Mouse (Mus musculus): ENCODE data around the gene Morc4. TPM values are rescaled to one million over a fixed set of nuclear protein-coding genes. Genes with fewer than 3 reads are reported as not detected.

Morc4 gene
- total RNA-seq, 2 experiments from 2014 or later: 0.42 TPM; not detected in 1

DNA sequence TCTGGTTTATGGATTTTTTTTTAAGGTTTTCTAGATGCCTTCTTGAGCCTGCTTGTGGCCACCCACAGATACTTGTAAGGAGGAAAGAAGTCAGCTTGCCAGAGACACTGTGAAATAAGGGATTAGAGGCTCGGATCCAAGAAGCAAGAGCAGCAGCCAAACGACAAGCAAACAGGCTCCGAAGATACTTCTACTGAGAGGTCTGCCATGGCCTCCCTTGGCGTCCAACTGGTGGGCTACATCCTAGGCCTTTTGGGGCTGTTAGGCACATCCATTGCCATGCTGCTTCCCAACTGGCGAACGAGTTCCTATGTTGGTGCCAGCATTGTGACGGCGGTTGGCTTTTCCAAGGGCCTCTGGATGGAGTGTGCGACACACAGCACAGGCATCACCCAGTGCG lies 63.0 kb downstream of the Morc4 start:
- no peak for ATAC-seq (replicated peaks; ENCODE audit: low FRiP score, poor library complexity, severe bottlenecking)

DNA sequence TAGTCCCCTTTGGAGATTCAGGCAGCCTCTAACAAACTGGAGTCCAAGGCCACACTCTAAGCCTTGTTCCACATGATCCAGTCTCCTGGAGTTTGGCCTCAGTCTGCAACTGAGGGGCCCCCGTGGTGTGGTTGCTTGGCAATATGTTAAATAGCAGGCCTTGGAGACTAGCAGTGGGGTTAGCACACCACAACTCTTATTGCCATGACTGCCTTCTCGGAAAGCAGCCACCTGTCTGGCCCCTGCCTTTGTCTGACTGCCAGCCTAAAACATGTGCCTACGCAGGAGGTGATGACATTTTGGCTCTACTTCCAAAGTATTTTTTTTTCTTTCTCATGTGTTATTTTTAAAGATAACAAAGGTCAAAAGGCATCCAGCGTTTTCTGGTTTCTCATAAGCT lies 63.4 kb downstream of the Morc4 start:
- ATAC-seq (replicated peaks; ENCODE audit: low FRiP score, poor library complexity, severe bottlenecking): no peak

DNA sequence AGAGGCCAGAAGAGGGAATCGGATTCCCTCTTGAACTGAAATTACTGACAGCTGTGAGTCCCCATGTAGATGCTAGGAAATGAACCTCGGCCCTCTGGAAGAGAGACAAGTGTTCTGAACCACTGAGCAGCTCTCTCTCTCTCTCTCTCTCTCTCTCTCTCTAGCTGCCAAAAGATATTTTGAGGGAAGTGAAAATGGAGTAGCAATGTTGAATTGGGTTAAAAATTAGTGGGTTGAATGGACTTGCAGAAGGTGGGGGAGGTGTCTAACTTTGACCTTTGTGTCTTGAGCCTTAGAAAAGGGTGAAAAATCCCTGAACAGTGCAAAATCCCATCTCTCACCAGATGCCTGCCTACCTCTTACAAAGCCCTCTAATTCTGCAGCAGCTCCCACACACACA lies 64.1 kb downstream of the Morc4 start:
- ATAC-seq (replicated peaks; ENCODE audit: low FRiP score, poor library complexity, severe bottlenecking): no peak

DNA sequence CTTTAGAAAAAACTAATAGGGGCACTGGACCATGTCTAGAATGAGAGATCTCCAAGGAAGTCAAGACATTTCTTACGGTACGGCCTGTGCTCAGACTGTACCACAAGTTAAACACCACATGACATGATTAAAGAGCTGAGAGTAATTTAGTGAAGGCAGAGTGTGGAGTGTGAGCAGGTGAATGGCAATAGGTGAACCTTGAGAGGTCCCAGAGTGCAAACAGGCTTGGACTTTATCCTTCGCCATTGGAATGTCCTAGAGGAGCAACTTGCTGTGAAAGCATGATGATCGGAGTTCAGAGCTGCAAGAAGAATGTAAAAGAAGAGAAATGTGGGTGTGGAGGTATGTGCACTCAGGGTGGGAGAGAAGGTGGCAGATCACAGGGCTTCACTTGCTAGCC lies 65.6 kb downstream of the Morc4 start:
- ATAC-seq (replicated peaks; ENCODE audit: low FRiP score, poor library complexity, severe bottlenecking): no peak

DNA sequence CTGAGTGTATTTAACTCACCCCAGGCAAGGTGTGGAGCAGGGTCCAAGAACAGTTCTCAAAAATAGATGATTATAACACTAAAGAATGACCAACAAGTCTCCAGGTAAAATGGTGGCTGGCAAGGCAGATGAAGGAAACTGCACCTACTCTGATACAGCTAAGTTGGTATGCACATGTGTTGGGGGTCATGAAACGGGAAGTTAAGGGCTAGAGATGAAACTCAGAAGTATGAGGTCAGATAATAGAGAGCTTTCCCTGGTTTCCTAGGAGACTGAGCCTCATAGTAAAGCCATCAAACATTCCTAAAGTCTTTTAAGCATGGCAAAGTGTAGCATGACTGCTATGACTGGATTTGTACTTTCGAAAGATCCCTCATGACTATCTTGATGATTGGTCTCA lies 68.4 kb downstream of the Morc4 start:
- no peak for ATAC-seq (replicated peaks; ENCODE audit: low FRiP score, poor library complexity, severe bottlenecking)

DNA sequence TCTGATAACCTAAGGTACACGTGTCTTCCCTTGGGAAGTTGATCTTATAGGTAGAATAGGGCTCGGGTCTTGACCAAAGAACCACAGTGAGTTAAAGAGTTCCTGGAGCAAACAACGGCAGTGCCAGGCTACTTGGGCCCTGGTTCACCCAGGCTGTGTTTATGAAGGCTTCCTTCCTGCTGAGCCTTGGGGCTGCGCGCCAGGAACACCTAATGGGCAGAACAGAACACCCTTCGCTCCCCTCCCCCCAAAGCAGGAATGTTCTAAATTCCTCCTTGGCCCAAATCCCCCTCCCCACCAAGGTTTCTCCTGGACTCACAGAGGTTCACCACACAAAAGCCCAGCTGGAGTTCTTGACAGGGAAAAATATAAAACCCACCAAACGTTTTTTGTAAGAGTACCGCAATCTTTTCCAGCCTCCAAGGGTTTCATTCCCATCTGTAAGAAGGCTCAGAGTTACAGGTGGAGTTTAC lies 71.0 kb downstream of the Morc4 start, which contains the start of gene Cldn2:
Gene Cldn2 (plus strand): TSS at position 423 of the 473 bp plus-strand sequence.
- ATAC-seq (replicated peaks; ENCODE audit: low FRiP score, poor library complexity, severe bottlenecking): no peak

DNA sequence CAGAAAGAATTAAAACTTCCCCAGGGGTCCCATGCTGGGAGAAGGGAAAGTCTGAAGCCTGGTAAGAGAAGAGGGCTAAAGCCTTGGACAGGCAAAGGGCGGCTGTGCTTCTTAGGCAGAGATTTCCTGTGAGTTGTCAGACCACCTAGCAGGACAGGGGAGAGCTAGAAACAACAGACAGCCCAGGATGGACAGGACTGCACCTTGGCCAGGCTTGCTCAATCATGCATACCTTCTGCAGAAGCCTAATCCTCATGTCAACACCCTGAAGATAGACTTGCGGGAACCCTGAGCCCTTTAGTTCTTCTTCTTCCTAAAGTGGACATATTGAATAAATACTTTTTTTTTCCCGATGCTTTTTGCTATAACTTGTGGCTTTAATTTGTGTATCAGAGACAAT lies 71.5 kb downstream of the Morc4 start:
- ATAC-seq (replicated peaks; ENCODE audit: low FRiP score, poor library complexity, severe bottlenecking): no peak

DNA sequence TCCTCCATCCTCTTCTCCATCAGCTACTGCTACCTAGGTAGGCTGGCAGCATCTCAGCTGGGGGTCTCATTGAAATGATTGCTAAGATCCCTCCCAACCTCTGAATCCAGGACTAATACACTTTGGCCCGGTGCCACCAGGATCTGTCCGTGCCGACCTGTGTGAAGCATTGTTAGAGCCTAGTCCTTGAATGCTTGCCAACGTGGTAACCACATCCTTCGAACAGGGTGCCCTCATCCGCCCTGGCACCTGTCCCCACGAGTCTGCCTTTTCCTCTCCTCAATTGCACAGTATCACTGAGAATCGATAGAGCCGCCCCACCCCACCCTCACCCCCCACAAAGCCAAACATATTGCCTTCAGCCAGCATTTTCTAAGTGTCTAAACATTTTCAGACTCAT lies 73.6 kb downstream of the Morc4 start:
- no peak for ATAC-seq (replicated peaks; ENCODE audit: low FRiP score, poor library complexity, severe bottlenecking)

DNA sequence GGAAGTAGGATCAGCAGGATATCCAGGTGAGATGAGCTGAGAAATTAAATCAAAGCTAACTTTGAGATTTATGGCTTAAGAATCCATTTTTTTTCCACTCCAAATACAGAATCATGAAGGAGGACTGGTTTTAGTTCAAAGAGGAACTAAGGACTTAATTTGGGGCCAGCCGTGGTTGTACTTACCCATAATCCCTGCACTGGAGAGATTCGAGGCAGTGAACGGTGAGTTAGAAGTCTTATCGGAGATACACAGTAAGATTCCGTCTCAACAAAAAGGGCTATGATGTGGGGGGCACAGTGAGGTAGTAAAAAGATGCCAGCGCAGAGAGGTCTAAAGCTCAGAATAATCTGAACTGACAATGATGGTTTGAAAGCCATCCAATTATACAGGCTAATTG lies 75.4 kb downstream of the Morc4 start:
- no peak for ATAC-seq (replicated peaks; ENCODE audit: low FRiP score, poor library complexity, severe bottlenecking)

DNA sequence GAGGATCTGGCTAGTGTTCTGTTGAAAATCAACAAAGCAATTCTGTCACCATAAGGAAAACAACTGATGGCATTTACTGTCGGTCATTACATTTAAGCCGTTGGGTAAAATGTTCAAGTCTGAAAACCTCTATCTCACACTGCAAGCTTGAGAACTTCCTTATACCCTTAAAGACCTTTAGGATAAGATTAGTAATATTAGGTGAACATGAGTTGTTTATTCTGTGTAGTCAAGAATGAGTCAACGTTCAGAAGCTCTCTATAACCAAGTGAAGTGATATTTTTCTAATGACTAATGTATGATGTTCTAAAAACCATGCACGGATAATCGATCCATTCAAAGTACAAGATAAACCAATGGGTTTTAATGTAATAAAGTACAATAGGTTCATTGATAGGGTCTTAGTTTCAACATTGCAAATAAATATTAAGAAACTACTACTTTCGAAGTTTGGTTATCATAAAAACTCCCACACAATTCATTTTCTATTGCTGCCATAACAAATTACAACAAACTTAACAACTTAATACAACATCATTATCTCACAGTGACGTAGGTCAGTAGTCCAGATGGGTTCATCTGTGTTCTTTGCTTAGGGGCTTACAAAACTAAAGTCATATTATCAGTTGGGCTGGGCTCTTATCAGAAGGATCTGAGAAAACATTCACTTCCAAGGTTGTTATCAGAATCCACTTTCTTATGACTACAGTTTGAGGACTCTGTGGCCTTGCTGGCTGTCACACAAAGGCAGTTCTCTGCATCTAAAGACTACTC lies 77.2 kb downstream of the Morc4 start:
- no peak for ATAC-seq (replicated peaks; ENCODE audit: low FRiP score, poor library complexity, severe bottlenecking)

DNA sequence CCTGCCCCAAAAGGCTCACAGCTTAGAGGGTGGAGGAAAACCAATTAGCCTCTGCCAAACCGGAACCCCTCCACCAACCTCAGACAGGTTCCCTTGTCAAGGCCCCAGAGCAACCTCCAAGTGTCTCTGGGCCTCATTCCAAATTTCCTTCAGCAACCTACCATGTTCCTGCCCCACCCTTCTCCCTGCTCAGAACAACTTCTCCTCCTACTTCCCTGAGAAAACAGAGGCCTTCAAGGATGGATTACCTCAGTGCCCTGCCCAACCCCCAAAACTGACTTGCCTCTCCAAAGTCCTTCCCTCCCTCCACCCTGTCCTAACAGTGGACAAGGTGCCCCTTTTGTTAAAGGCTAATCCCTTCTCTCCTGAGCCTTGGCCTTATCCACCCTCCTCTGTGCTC lies 85.7 kb downstream of the Morc4 start:
- no peak for ATAC-seq (replicated peaks; ENCODE audit: low FRiP score, poor library complexity, severe bottlenecking)

DNA sequence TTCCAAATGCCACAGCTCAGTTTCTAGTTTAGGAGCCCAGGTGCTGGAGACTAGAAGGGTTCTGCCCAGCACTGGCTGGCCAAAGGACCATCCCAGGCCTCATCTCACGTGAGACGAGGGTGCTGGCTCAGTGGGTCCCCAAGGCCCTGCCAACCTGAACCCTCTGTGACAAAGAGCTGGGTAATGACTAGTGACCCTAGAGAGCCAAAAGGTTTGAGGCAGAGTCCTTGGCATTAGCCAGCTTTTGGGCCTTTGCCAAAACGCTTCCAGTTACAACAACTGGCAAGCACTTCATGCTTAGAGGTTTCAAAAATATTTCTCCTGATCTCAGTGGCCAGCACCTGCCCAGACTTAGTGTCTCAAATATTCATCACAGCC lies 88.4 kb downstream of the Morc4 start:
- no peak for ATAC-seq (replicated peaks; ENCODE audit: low FRiP score, poor library complexity, severe bottlenecking)

DNA sequence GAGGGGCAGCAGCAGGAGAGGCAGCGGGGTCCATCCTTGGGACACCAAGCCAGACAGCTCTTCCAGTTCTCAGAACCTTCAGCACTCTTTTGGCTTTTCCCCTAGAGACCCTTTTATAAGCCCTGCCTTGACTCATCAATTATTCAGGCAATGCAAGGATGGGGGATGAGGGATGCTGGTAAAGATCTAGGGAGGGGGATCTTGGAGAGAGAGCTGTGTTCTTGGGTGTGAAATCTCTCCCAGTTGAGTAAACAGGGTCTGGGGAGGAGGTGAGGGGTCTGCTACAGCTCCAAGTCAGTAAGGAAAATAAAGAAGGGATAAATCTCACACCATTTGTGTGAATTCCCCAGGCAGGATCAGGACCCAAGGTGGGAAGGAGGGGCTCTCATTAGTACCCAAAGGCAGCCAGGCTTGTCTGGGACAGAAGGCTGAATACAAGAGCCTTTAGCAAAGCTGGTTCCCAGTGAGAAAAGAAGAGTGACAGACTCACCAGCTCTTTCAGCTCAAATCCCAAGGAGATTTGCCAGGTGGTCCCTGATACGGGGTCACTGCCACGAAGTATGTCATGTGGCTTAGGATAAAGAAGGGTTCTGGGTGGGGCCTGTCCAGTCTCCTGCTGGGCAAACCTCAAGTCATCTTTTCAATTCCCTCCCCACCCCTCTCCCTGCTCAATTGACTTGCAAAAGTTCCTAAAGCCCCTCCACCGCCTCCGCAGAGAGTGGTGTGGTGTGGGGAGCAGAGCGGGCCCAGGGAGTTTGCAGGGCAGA lies 89.0 kb downstream of the Morc4 start, which contains the start of gene Ripply1:
Gene Ripply1 (minus strand): TSS at position 76 of the 767 bp plus-strand sequence.
- ATAC-seq (replicated peaks; ENCODE audit: low FRiP score, poor library complexity, severe bottlenecking): no peak

DNA sequence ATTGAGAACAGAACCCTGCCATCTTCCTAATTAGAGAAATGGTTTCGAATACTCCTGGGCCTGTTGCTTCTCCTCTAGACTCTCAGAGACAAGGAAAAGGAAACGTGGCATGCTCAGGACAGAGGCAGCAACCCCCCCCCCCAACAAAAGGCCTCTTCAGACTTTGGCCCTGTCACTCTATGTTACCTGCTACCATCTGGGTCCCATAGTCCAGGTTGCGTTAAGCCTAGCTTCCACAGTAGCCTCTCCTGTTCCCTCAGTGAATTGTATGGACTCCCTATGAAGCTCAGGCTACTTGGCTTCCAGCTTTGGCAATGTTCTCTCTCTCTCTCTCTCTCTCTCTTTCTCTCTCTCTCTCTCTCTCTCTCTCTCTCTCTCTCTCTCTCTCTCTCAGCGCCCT lies 89.9 kb downstream of the Morc4 start:
- no peak for ATAC-seq (replicated peaks; ENCODE audit: low FRiP score, poor library complexity, severe bottlenecking)

DNA sequence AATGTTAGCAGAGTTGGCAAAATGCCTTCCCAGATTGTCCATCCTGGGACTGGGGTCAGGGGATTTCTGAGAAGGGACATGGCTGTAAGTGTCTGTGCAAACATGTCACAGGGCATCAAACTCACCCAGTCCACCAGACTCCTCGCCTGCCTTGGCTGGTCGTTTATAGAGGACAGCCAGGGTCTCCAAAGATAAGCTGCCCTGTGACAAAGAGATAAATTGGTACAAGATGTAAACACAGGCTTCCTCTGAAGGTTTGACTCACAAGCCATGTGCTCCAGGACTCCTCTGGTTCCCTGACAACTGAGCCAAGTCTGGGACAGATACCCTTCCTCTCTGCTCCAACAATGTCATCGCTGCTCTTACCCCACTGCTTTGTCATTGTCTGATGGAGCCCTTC lies 90.5 kb downstream of the Morc4 start:
- ATAC-seq (replicated peaks; ENCODE audit: low FRiP score, poor library complexity, severe bottlenecking): no peak

DNA sequence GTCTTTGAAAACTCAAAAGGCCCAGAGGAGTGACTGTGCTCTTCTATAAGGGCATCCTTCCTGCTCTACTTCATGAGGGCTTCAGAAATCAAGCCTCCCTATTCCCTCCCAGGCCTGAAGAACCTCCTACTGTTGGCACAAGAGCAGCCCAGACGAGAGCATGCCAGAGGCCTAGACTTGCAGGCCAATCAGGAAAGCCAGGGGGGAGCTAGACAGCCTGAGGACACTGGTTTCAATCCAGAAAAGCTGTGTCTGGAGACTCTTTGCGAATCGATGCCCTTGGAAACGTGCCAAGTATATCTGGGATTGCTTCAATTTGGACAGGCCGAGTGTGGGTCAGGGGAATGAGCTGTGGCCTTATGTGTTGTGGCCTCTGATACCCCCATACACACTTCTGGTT lies 92.1 kb downstream of the Morc4 start:
- no peak for ATAC-seq (replicated peaks; ENCODE audit: low FRiP score, poor library complexity, severe bottlenecking)

DNA sequence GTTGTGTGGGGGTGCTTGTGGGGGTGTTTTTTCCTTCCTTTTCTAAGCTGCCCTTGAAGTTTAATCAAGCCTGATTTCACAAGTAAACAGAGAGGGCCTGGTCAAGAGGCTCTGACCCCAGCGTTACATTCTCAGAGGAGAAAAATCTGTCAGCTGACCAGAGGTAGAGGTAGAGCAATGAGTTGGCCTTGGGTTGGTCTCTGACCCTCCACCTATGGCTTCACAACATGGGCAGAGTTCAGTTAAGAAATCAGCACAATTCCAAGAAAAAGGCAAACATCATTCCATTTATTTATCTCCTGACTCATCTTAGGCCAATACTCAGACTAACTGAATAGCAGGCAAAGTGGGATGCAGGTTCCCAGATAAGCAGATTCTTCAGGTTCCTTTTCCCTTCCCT lies 92.6 kb downstream of the Morc4 start:
- ATAC-seq (replicated peaks; ENCODE audit: low FRiP score, poor library complexity, severe bottlenecking): no peak

DNA sequence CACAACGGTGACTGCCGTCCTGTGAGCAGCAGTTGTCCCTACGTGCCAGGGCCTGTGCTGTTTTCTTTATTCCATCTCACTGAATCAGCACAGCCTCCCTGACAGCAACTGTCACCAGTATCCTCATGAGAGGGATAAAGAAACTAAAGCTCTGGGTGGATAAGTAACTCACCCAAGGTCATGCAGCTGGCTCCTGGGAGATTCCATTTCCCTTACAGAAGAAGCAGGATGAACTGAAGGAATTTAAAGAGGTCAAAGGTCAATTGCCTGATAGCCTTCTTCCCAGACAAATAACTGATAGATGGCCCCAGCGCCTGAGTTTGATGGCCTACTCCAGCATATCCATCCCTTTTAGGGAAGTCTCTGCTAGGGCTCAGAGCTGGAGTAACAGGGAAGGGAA lies 94.1 kb downstream of the Morc4 start:
- no peak for ATAC-seq (replicated peaks; ENCODE audit: low FRiP score, poor library complexity, severe bottlenecking)

DNA sequence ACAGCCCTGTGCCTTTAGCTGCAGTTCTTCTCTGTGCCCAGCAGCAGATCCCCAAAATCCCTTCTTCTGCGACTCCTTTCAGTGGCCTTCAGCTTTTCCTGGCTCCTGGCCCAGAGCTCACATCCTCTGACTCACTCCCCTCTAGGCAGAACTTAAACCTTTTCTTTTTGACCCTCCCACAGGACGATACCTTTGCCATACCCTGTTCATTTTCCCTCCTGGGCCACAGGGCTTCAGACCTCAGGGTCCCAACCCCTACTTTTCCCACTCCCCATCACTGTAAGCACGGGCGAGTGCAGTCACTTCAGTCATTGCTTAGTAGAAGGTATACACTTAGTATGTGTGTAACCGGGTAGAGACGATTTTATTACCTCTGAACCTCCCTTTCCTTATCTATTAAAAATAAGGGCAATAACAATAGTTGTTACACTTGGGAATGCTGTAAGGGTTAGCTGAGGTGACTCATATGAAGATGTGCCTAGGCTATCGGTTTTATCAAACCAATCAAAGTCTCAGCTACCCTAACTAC lies 96.3 kb downstream of the Morc4 start:
- ATAC-seq (replicated peaks; ENCODE audit: low FRiP score, poor library complexity, severe bottlenecking): 0 out of 2 replicates have a peak, but pooled peaks have one; percentile 34

DNA sequence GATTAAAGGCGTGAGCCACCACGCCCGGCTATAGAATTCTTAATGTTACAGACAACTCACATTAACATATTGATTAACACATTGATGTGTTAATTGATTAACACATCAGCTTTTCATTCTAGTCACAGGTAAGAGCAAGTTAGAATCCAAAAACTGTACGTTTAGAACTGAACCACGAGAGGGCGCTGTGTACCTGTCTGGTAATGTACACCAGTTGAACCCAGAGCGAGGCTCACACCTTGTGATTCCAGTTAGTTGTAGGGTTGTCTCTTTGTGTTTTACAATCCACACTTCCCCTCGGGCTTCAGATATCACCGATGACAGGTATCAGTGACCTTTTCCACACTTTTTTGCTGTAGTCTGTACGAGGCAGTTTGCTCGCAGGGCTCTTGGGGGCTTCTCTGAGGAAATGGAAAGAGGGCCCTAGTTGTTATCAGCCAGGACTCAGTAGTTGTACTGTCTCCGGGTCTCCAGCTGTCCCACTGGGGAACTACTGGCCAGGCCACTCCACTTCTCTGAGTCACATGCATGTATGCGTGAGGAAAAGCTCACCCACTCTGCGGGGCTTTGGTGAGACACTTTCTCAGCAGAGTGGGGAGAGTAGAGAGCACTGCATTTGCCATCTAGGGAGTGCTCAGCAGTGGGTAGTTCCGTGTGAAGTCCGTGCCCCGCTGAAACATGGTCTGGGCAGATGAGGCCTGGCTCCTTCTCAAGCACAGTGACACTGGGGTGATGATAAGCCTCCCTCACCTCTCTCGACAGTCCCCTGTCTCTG lies 97.0 kb downstream of the Morc4 start:
- ATAC-seq (replicated peaks; ENCODE audit: low FRiP score, poor library complexity, severe bottlenecking): peak; percentile 67

Data from erythroid progenitor cell, adult 5-6 weeks (primary cell).